Mouse (Mus musculus): Measurements from ENCODE around the gene Trnt1.

DNA sequence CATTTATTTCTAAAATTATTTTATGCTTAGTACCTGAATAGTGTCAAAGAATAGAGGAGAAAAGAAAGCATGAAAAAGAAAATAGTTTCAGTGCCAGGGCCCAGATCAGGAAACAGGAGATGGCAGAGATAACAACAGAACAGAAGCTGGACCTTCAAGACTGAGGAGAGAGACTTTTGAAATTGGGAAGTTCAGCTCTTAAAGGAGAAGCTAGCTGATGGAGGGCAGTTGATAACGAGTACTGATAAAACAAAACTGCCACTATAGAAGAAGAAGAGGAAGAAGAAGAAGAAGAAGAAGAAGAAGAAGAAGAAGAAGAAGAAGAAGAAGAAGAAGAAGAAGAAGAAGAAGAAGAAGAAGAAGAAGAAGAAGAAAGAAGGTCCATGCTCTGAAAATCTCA lies 41.2 kb upstream of the Trnt1 start:
- TF ChIP-seq CTCF (conservative IDR thresholded peaks at IDR 0.05; ENCODE audit: low read length) (no peak), NANOG (IDR thresholded peaks at IDR 0.05; ENCODE audit: borderline replicate concordance, low read length) (no peak), POU5F1 (IDR thresholded peaks at IDR 0.05; ENCODE audit: borderline replicate concordance, low read length) (no peak)

Measured in E14TG2a.4 (cell line).